ENCODE assay signal across 21 mouse cellular contexts in the genomic region with DNA sequence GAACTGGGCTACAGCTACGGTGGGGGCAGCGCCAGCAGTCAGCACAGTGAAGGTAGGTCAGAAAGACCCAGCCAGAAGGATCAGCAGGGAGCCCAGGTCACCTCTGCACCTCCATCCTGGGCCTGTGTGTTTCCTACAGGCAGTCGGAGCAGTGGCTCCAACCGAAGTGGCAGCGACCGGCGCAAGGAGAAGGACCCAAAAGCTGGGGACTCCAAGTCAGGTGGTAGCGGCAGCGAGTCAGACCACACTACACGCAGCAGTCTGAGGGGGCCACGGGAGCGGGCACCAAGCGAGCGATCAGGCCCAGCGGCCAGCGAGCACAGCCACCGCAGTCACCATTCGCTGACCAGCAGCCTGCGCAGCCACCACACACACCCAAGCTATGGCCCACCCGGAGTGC. TPM values are rescaled to one million over a fixed set of nuclear protein-coding genes. Genes with fewer than 3 reads are reported as not detected.
DNase-seq lines count a peak whose midpoint lies in the region; ATAC-seq and TF ChIP-seq lines count a peak whose summit lies in the region.
"Had no signal": no experiment of that assay in that cellular context is flagged by ENCODE, and none has a peak within 500 bp of the region (broad histone marks: within the 10 kb centered on the region; RNA-seq: fewer than 3 reads in every experiment).

No protein-coding gene starts in this region.

- TF ChIP-seq CTCF in CH12.LX (conservative IDR thresholded peaks at IDR 0.05 in 1 of 2, IDR thresholded peaks at IDR 0.05 in 1 of 2; ENCODE audit: low read depth in 2 of 2, low read length in 2 of 2) (no peak), E14TG2a.4 (conservative IDR thresholded peaks at IDR 0.05; ENCODE audit: low read length) (no peak)

- in situ Hi-C loops in CH12.LX (cut with MboI; ENCODE audit: low pct_ligation_motif_present, low pct_unique_long_range_greater_than_20kb, low sequenced_read_pairs), result no loop called here
- in situ Hi-C loops in ES-E14 (cut with MboI; ENCODE audit: low sequenced_read_pairs in 2 of 2, unreplicated experiment in 2 of 2), result no loop called here

- H3K4me2 ChIP-seq in heart, embryonic 11.5 days, result no peak overlapping the region
- H3K4me2 ChIP-seq in CH12.LX (ENCODE audit: insufficient read depth, low read depth, poor library complexity, severe bottlenecking), result no peak overlapping the region
- H3K4me2 ChIP-seq: embryonic facial prominence, embryonic 12.5 days; forebrain, embryonic 13.5 days; forebrain, embryonic 15.5 days had no signal

- no peak overlapping the region for H3K9ac ChIP-seq in heart, embryonic 11.5 days (ENCODE audit: low read depth, low read length)
- H3K9ac ChIP-seq in CH12.LX (ENCODE audit: insufficient read depth, low read depth), result no peak overlapping the region
- H3K9ac ChIP-seq in ES-E14 (ENCODE audit: insufficient read depth, low read depth, low read length, poor library complexity, severe bottlenecking), result peak overlapping the region; percentile 45
- H3K9ac ChIP-seq: embryonic facial prominence, embryonic 12.5 days; forebrain, embryonic 13.5 days; forebrain, embryonic 15.5 days; forebrain, postnatal 0 days had no signal

- no peak for TF ChIP-seq EP300 in CH12.LX (IDR thresholded peaks at IDR 0.05; ENCODE audit: low read length)

- peak; percentile 91 for DNase-seq in heart, adult 11 months
- no peak for DNase-seq in CH12.LX (ENCODE audit: extremely low read depth)
- DNase-seq in ES-E14 (ENCODE audit: low read depth, low spot score), result no peak
- no peak for DNase-seq in right cerebral cortex, postnatal 25 days
- DNase-seq: adrenal gland, adult 8-10 months; adrenal gland, postnatal 14 days; adrenal gland, postnatal 36 days; cerebellum, adult 18-20 months; cerebellum, adult 8-10 months; cerebellum, postnatal 14 days; cerebellum, postnatal 36 days; forebrain, postnatal 0 days had no signal

- H3K4me3 ChIP-seq in heart, embryonic 11.5 days (ENCODE audit: low read depth, low read length), result no peak overlapping the region
- H3K4me3 ChIP-seq in CH12.LX (replicated peaks in 1 of 3; ENCODE audit: low read depth in 2 of 3, low read length in 2 of 3, poor library complexity in 1 of 3) (no peak overlapping the region), E14TG2a.4 (replicated peaks; ENCODE audit: low read length) (peak overlapping the region; percentile 72), ES-E14 (ENCODE audit: insufficient read depth in 1 of 2, low read depth in 1 of 2, low read length in 2 of 2, poor library complexity in 1 of 2, severe bottlenecking in 1 of 2) (peak overlapping the region; percentile 32 to 50)
- H3K4me3 ChIP-seq: embryonic facial prominence, embryonic 10.5 days; embryonic facial prominence, embryonic 12.5 days; forebrain, embryonic 13.5 days; forebrain, embryonic 15.5 days had no signal

- dilution Hi-C loops in CH12.LX (cut with MboI; ENCODE audit: extremely low pct_ligation_motif_present, extremely low pct_unique_long_range_greater_than_20kb, low sequenced_read_pairs), result no loop called here

- H3K4me1 ChIP-seq in heart, embryonic 11.5 days (ENCODE audit: control insufficient read depth, insufficient read depth, low read length), result no peaks in the 10 kb centered on the region
- H3K4me1 ChIP-seq in CH12.LX (ENCODE audit: control insufficient read depth in 1 of 2, insufficient read depth in 2 of 2) (peaks cover 2 to 3% of the 10 kb centered on the region in 2 experiments; a peak in 3 of 4 replicates), E14TG2a.4 (replicated peaks; ENCODE audit: low read depth, low read length) (peaks cover 33% of the 10 kb centered on the region), ES-E14 (ENCODE audit: control insufficient read depth in 2 of 2, insufficient read depth in 2 of 2, low read length in 2 of 2, poor library complexity in 1 of 2) (peaks cover 0 to 4% of the 10 kb centered on the region in 2 experiments; a peak in 1 of 4 replicates)

- 90% methylated on average over 20 of the region's 20 CpGs for WGBS in heart, embryonic 11.5 days (ENCODE audit: insufficient replicate concordance)

- H3K36me3 ChIP-seq in heart, embryonic 11.5 days (ENCODE audit: control insufficient read depth, insufficient read depth, low read length), result peaks cover 44% of the 10 kb centered on the region
- peaks cover 51 to 76% of the 10 kb centered on the region in 2 experiments for H3K36me3 ChIP-seq in CH12.LX (replicated peaks in 1 of 2; ENCODE audit: control insufficient read depth in 1 of 2, insufficient read depth in 1 of 2, low read length in 1 of 2)
- H3K36me3 ChIP-seq in E14TG2a.4 (ENCODE audit: insufficient read depth, low read length), result peaks cover 56% of the 10 kb centered on the region
- peaks cover 18% of the 10 kb centered on the region for H3K36me3 ChIP-seq in ES-E14 (ENCODE audit: control insufficient read depth, insufficient read depth, low read length, poor library complexity, severe bottlenecking)

- H3K27ac ChIP-seq in heart, embryonic 11.5 days (ENCODE audit: low read depth, low read length), result no peak overlapping the region
- H3K27ac ChIP-seq in CH12.LX (ENCODE audit: insufficient read depth, low read depth) (0 out of 2 replicates have a peak overlapping the region, but pooled peaks have one; percentile 3), ES-E14 (ENCODE audit: insufficient read depth, low read depth, low read length, poor library complexity, severe bottlenecking) (no peak overlapping the region)
- H3K27ac ChIP-seq: embryonic facial prominence, embryonic 10.5 days; embryonic facial prominence, embryonic 12.5 days; forebrain, embryonic 13.5 days; forebrain, embryonic 15.5 days had no signal

- TF ChIP-seq RAD21 in CH12.LX (IDR thresholded peaks at IDR 0.05; ENCODE audit: low read depth, low read length), result no peak

- peaks cover 5% of the 10 kb centered on the region for H3K79me2 ChIP-seq in CH12.LX (replicated peaks; ENCODE audit: control insufficient read depth, extremely low read depth, insufficient read depth, poor library complexity, severe bottlenecking)

- H3K9me3 ChIP-seq in heart, embryonic 11.5 days (replicated peaks; ENCODE audit: control insufficient read depth, low read length), result no peaks in the 10 kb centered on the region
- no peaks in the 10 kb centered on the region for H3K9me3 ChIP-seq in CH12.LX (replicated peaks; ENCODE audit: low read length)
- H3K9me3 ChIP-seq in E14TG2a.4 (ENCODE audit: low read length), result no peaks in the 10 kb centered on the region
- no peaks in the 10 kb centered on the region for H3K9me3 ChIP-seq in ES-E14 (ENCODE audit: control insufficient read depth, insufficient read depth, low read depth, low read length)
- H3K9me3 ChIP-seq: embryonic facial prominence, embryonic 10.5 days; embryonic facial prominence, embryonic 12.5 days; forebrain, embryonic 13.5 days; forebrain, embryonic 15.5 days had no signal

- ATAC-seq in heart, embryonic 11.5 days (replicated peaks; ENCODE audit: insufficient number of reproducible peaks, low FRiP score, low TSS enrichment), result no peak
- ATAC-seq in monocyte, adult 5-6 weeks (replicated peaks; ENCODE audit: insufficient number of reproducible peaks, low FRiP score, low TSS enrichment, poor library complexity, severe bottlenecking), result no peak
- no peak for ATAC-seq in frontal cortex, adult (ENCODE audit: low TSS enrichment)
- ATAC-seq: activated CD4-positive, CD25-positive, alpha-beta regulatory T cell, adult 4 months; forebrain, embryonic 13.5 days; forebrain, embryonic 15.5 days; forebrain, postnatal 0 days had no signal

- H3K27me3 ChIP-seq in heart, embryonic 11.5 days (ENCODE audit: control insufficient read depth, insufficient read depth, low read length), result no peaks in the 10 kb centered on the region
- H3K27me3 ChIP-seq in CH12.LX (replicated peaks) (no peaks in the 10 kb centered on the region), E14TG2a.4 (ENCODE audit: insufficient read depth, low read length) (no peaks in the 10 kb centered on the region)
- H3K27me3 ChIP-seq: embryonic facial prominence, embryonic 12.5 days; forebrain, embryonic 13.5 days; forebrain, embryonic 15.5 days had no signal

- TF ChIP-seq POLR2A in CH12.LX (IDR thresholded peaks at IDR 0.05; ENCODE audit: low read depth, low read length), result no peak

TF ChIP-seq in CH12.LX, 34 proteins besides CTCF, POLR2A, EP300 and RAD21 (continues in another document):
- TF ChIP-seq BHLHE40 (IDR thresholded peaks at IDR 0.05; ENCODE audit: low read depth, low read length), result no peak

TF ChIP-seq in ES-E14, 5 proteins besides CTCF, POLR2A, EP300 and RAD21 (continues in another document):
- no peak for TF ChIP-seq CHD2 (IDR thresholded peaks at IDR 0.05; ENCODE audit: low read depth, low read length)

RNA-seq across cellular contexts. Expression of gene Ap2m1, which starts 4.3 kb away (rescaled TPM):
- 490 and 502 TPM in 2 replicates for polyA plus RNA-seq in heart, embryonic 11.5 days (2014; fragmentation: Nextera tagmentation; extraction: Ambion mirVana)
- total RNA-seq in CH12.LX (2012; rRNA removed), result 315 and 343 TPM in 2 replicates
- total RNA-seq in CH12.LX (2014; rRNA removed), result 375 and 415 TPM in 2 replicates
- polyA plus RNA-seq in CH12.LX (2012; ENCODE audit: insufficient read length, low read depth), result 304 and 319 TPM in 2 replicates
- total RNA-seq in ES-E14 (2012; rRNA removed), result 170 and 236 TPM in 2 replicates
- 128 to 192 TPM (median 148 TPM) in 3 replicates for total RNA-seq in monocyte, adult 5-6 weeks (2017)

RNA-seq across cellular contexts. Expression of gene Dvl3, which starts 14.2 kb away (rescaled TPM):
- polyA plus RNA-seq in heart, embryonic 11.5 days (2014; fragmentation: Nextera tagmentation; extraction: Ambion mirVana), result 32.2 and 34.8 TPM in 2 replicates
- total RNA-seq in CH12.LX (2012; rRNA removed) (7.6 and 7.7 TPM in 2 replicates), CH12.LX (2014; rRNA removed) (1.8 and 1.9 TPM in 2 replicates), ES-E14 (2012; rRNA removed) (10.6 and 10.8 TPM in 2 replicates)
- 14.8 and 16.9 TPM in 2 replicates for polyA plus RNA-seq in CH12.LX (2012; ENCODE audit: insufficient read length, low read depth)
- 2.7 to 8.4 TPM (median 5.5 TPM) in 3 replicates for total RNA-seq in monocyte, adult 5-6 weeks (2017)

RNA-seq across cellular contexts. Expression of gene Abcf3, which starts 17.4 kb away (rescaled TPM):
- 41.4 and 44.9 TPM in 2 replicates for polyA plus RNA-seq in heart, embryonic 11.5 days (2014; fragmentation: Nextera tagmentation; extraction: Ambion mirVana)
- total RNA-seq in CH12.LX (2012; rRNA removed) (48.6 and 61.4 TPM in 2 replicates), CH12.LX (2014; rRNA removed) (46.9 and 55.7 TPM in 2 replicates), ES-E14 (2012; rRNA removed) (49.8 and 64.0 TPM in 2 replicates)
- polyA plus RNA-seq in CH12.LX (2012; ENCODE audit: insufficient read length, low read depth), result 98.0 and 98.9 TPM in 2 replicates
- total RNA-seq in monocyte, adult 5-6 weeks (2017), result 56.4 to 86.6 TPM (median 76.3 TPM) in 3 replicates

RNA-seq across cellular contexts. Expression of gene Eif2b5, which starts 32.3 kb away (rescaled TPM):
- polyA plus RNA-seq in heart, embryonic 11.5 days (2014; fragmentation: Nextera tagmentation; extraction: Ambion mirVana), result 83.3 and 96.1 TPM in 2 replicates
- total RNA-seq in CH12.LX (2012; rRNA removed), result 179 and 208 TPM in 2 replicates
- 183 and 203 TPM in 2 replicates for total RNA-seq in CH12.LX (2014; rRNA removed)
- polyA plus RNA-seq in CH12.LX (2012; ENCODE audit: insufficient read length, low read depth), result 139 and 151 TPM in 2 replicates
- total RNA-seq in ES-E14 (2012; rRNA removed), result 159 and 173 TPM in 2 replicates
- 41.2 to 57.3 TPM (median 43.4 TPM) in 3 replicates for total RNA-seq in monocyte, adult 5-6 weeks (2017)

RNA-seq across cellular contexts. Expression of gene Vwa5b2, which starts 58.3 kb away (rescaled TPM):
- polyA plus RNA-seq in heart, embryonic 11.5 days (2014; fragmentation: Nextera tagmentation; extraction: Ambion mirVana), result 0.08 and 0.20 TPM in 2 replicates
- total RNA-seq in CH12.LX (2012; rRNA removed) (not detected in 2 replicates), CH12.LX (2014; rRNA removed) (not detected in 2 replicates), ES-E14 (2012; rRNA removed) (0.69 and 1.2 TPM in 2 replicates)
- polyA plus RNA-seq in CH12.LX (2012; ENCODE audit: insufficient read length, low read depth), result 0.27 and 0.29 TPM in 2 replicates
- not detected in 3 replicates for total RNA-seq in monocyte, adult 5-6 weeks (2017)

Comparison
In these comparisons a context has a peak if more than half of its experiments do, and no peak if none do; other contexts are left out.
1. H3K4me3 ChIP-seq: peak in E14TG2a.4 (single experiment) and ES-E14 (2 of 2); none in heart, embryonic 11.5 days (single experiment) and CH12.LX (0 of 3).